Mouse (Mus musculus) midbrain, embryonic 13.5 days (tissue): ENCODE data around the gene Wdr54. TPM values are rescaled to one million over a fixed set of nuclear protein-coding genes. Genes with fewer than 3 reads are reported as not detected.
A peak's percentile ranks its signal among the peaks of the same experiment; 100 is the strongest.

Source experiments
- ATAC-seq: fragments of 200-750 bp; cut with Nextera tagmentation; 2 replicates; pipeline ENCODE4 v1.8.0; 2017; ENCODE audit warnings: mild to moderate bottlenecking, moderate TSS enrichment, moderate library complexity
- H3K27ac ChIP-seq: fragments of 300-500 bp; sonication (generic); 2 replicates; pipeline ENCODE4 v1.5.1; 2015; ENCODE audit warnings: inconsistent platforms, mild to moderate bottlenecking, moderate library complexity
- H3K27me3 ChIP-seq: fragments of 300-500 bp; sonication (generic); 2 replicates; pipeline ENCODE4 v1.6.1; 2015; ENCODE audit warnings: mild to moderate bottlenecking, inconsistent platforms
- H3K36me3 ChIP-seq: fragments of 300-500 bp; sonication (generic); 2 replicates; pipeline ENCODE4 v1.6.1; 2015; ENCODE audit warnings: mild to moderate bottlenecking, inconsistent platforms
- H3K4me1 ChIP-seq: fragments of 300-500 bp; sonication (generic); replicated peaks from 2 replicates; pipeline ENCODE4 v1.6.1; 2015; ENCODE audit warnings: inconsistent platforms
- H3K4me2 ChIP-seq: fragments of 300-500 bp; sonication (generic); replicated peaks from 2 replicates; pipeline ENCODE4 v1.6.1; 2015; ENCODE audit warnings: moderate library complexity, mild to moderate bottlenecking, inconsistent platforms
- H3K4me3 ChIP-seq: fragments of 300-500 bp; sonication (generic); replicated peaks from 2 replicates; pipeline ENCODE4 v1.5.1; 2015; ENCODE audit warnings: mild to moderate bottlenecking, inconsistent platforms
- H3K9ac ChIP-seq: fragments of 300-500 bp; sonication (generic); replicated peaks from 2 replicates; pipeline ENCODE4 v1.6.1; 2015; ENCODE audit warnings: mild to moderate bottlenecking, inconsistent platforms
- H3K9me3 ChIP-seq: fragments of 300-500 bp; sonication (generic); 2 replicates; pipeline ENCODE4 v1.6.1; 2016; ENCODE audit warnings: mild to moderate bottlenecking, inconsistent platforms
- WGBS: fragments of 180-500 bp; shearing (Covaris S2); methylation state at CpG from one replicate; pipeline ENCODE4 v1.1.7; 2015; 5-methylcytosine and 5-hydroxymethylcytosine counted together
- polyA plus RNA-seq: library from polyadenylated mRNA; unstranded; fragments of >200 nt; fragmentation: Nextera tagmentation; extraction: Ambion mirVana; gene quantifications from 2 replicates; pipeline ENCODE4 v1.2.1, GENCODE M21; 2015

The Wdr54 gene
- 16.1 and 19.2 TPM in 2 replicates for polyA plus RNA-seq

DNA sequence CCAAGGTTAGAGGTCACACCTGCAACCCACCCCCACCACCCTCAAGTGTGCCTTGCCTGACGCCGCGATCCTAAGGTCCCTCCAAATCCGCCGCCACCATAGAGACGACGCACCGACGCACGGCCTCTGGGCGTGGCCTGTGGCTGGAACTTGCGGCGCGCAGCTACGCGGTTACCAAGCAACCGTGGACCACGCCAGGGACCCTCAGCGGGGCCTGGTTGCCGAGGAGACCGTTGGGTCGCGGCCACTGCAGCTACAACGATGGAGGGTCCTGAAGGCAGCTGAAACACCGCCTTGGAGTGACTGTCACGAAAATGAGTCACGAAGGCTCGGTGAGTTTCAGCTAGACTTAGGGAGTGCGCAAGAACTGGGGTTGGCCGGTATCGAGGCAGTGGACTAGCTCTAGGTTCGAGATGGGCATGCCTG is at the start of gene Wdr54, which contains the start of gene 1700003E16Rik:
Gene Wdr54, minus strand, starts transcription at position 139 of the 426 bp plus-strand sequence.
Gene 1700003E16Rik, plus strand, starts transcription at position 146 of the 426 bp plus-strand sequence.
- Histone ChIP-seq H3K4me2 (peak within 1 kb of the TSS; percentile 85), H3K4me3 (peak within 1 kb of the TSS; percentile 62), H3K9ac (peak within 1 kb of the TSS; percentile 68), H3K9me3 (no peaks in the 10 kb centered on the region), H3K27me3 (peaks cover 15% of the 10 kb centered on the region), H3K27ac (peak within 1 kb of the TSS; percentile 47; the same call in 1 of the 2 replicates), H3K4me1 (peaks cover 30% of the 10 kb centered on the region), H3K36me3 (peaks cover 14% of the 10 kb centered on the region)
- ATAC-seq: peak; percentile 95
- 1% methylated on average over 32 of the region's 32 CpGs for WGBS

DNA sequence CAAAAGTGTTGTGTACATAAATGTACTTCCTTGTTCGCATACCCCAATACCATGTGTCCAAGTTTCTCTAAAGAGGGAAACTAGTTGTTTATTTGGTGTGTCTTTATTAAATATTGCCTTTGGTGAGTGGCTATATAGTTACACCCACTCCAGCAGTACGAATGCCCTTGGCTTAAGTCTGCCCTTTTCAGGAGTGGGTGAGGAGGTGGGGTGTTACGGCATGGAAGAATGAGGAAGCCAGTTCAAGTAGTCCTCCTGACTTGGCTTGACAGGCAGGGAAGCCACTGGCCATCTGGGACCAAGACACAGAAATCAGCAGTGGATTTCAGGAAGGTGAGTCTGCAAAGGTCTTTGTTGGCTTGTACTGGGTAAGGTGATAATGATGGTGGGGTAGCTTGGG is 49.7 kb upstream of the Wdr54 start:
- H3K9ac ChIP-seq: no peak overlapping the region
- peaks cover 9% of the 10 kb centered on the region for H3K4me1 ChIP-seq
- H3K4me2 ChIP-seq: no peak overlapping the region
- no peaks in the 10 kb centered on the region for H3K9me3 ChIP-seq
- ATAC-seq: no peak
- no peak overlapping the region for H3K27ac ChIP-seq
- H3K27me3 ChIP-seq: no peaks in the 10 kb centered on the region
- WGBS: 95% methylated on average over 3 of the region's 3 CpGs
- no peak overlapping the region for H3K4me3 ChIP-seq
- H3K36me3 ChIP-seq: peaks cover 10% of the 10 kb centered on the region

DNA sequence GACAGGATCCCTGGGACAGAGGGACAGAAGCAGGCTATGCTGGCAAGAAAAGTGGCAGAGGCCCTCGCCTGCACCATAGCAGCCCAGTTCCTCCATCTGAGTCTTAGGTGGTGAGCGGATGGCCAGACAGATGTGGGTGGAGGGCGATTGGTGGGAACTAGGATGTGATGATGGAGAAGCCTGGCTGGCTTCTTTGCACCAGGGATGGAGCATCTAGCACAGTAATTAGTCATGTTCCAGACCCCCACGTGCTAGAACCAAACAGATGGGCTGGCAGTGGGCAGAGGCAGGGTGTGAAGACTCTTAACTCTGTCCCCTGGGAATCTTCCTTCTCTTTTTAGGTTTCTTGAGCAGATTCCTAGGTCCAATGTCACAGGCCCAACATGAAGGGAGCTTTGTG is 47.1 kb upstream of the Wdr54 start:
- H3K27me3 ChIP-seq: no peaks in the 10 kb centered on the region
- ATAC-seq: no peak
- no peak overlapping the region for H3K4me3 ChIP-seq
- no peaks in the 10 kb centered on the region for H3K4me1 ChIP-seq
- no peak overlapping the region for H3K4me2 ChIP-seq
- H3K9ac ChIP-seq: no peak overlapping the region
- H3K9me3 ChIP-seq: no peaks in the 10 kb centered on the region
- no peak overlapping the region for H3K27ac ChIP-seq
- WGBS: 85% methylated on average over 4 of the region's 4 CpGs
- H3K36me3 ChIP-seq: peaks cover 34% of the 10 kb centered on the region

DNA sequence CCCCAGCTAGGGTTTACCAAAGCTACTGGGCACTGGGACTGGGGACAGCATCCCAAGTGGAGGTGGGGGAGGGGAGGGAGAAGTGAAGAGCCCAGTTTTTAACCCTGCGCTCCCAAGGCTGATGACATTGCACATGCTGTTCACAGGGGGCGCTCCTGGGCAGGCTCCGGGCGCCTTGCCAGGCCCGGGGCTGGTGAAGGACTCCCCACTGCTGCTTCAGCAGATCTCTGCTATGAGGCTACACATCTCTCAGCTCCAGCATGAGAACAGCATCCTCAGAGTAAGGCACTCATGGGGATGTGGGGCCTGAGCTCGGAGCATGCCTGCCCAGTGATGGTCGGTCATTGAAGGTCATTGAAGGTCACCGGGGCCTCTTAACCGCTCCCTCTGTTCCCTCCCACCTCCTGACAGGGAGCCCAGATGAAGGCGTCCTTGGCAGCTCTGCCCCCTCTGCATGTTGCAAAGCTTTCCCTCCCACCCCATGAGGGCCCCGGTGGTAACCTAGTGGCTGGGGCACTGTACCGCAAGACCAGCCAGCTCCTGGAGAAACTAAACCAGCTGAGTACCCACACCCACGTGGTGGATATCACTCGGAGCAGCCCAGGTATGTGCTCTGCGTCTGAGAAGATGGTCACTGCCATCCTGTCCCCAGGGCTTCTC is 41.3 kb upstream of the Wdr54 start:
- no peak overlapping the region for H3K4me3 ChIP-seq
- H3K36me3 ChIP-seq: peaks cover 93% of the 10 kb centered on the region
- no peak overlapping the region for H3K27ac ChIP-seq
- 50% methylated on average over 15 of the region's 15 CpGs for WGBS
- H3K27me3 ChIP-seq: no peaks in the 10 kb centered on the region
- H3K4me1 ChIP-seq: no peaks in the 10 kb centered on the region
- peak; percentile 34; the same call in 1 of the 2 replicates for ATAC-seq
- H3K4me2 ChIP-seq: no peak overlapping the region
- no peaks in the 10 kb centered on the region for H3K9me3 ChIP-seq
- H3K9ac ChIP-seq: no peak overlapping the region

DNA sequence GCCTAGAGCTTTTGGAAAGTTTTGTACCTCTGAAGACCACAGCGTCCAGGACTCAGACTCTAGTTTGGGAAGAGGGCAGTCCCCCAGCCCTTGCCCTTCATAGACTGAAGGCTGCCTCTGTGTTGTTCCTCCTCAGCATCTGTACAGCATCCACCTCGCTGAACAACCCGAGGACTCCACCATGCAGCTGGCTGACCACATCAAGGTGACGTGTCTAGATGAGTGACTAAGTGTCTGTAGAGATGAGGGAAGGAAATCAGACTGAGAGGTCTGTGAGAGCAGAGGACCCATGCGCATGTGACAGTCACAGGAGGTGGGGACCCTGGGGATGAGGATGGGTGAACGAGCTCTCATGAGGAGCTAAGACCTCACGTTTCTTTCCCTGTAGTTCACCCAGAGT is 37.4 kb upstream of the Wdr54 start:
- H3K27me3 ChIP-seq: no peaks in the 10 kb centered on the region
- no peak overlapping the region for H3K27ac ChIP-seq
- no peak overlapping the region for H3K4me3 ChIP-seq
- no peak overlapping the region for H3K9ac ChIP-seq
- peaks cover 4% of the 10 kb centered on the region for H3K4me1 ChIP-seq
- no peak overlapping the region for H3K4me2 ChIP-seq
- no peak for ATAC-seq
- WGBS: 92% methylated on average over 7 of the region's 7 CpGs
- no peaks in the 10 kb centered on the region for H3K9me3 ChIP-seq
- peaks cover 98% of the 10 kb centered on the region for H3K36me3 ChIP-seq

DNA sequence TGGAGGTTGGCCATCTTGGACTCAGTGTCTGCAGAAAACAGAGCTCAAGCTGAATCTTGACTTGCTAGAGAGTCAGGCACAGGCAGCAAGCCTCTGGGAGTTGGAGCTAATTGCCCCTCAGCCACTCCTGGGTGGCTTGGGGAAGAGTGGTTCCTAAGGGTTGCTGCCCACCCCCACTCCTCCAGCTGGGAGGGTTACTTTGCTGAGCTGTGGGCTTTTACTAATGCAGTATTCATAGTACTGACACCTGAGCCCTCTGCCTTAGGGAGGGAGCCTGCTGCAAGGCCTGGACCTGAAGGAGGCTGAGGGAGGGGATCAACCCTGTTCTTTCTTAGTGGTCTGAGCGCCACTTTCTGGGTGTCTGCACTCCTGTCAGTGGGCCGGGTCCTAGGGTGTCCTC is 30.7 kb upstream of the Wdr54 start:
- H3K36me3 ChIP-seq: peaks cover 66% of the 10 kb centered on the region
- no peaks in the 10 kb centered on the region for H3K9me3 ChIP-seq
- H3K27ac ChIP-seq: peak overlapping the region; percentile 94
- 0 out of 2 replicates have a peak, but pooled peaks have one; percentile 1 for ATAC-seq
- peaks cover 42% of the 10 kb centered on the region for H3K4me1 ChIP-seq
- H3K4me2 ChIP-seq: peak overlapping the region; percentile 76
- WGBS: 62% methylated on average over 2 of the region's 2 CpGs
- no peaks in the 10 kb centered on the region for H3K27me3 ChIP-seq
- H3K4me3 ChIP-seq: peak overlapping the region; percentile 59
- peak overlapping the region; percentile 80 for H3K9ac ChIP-seq

DNA sequence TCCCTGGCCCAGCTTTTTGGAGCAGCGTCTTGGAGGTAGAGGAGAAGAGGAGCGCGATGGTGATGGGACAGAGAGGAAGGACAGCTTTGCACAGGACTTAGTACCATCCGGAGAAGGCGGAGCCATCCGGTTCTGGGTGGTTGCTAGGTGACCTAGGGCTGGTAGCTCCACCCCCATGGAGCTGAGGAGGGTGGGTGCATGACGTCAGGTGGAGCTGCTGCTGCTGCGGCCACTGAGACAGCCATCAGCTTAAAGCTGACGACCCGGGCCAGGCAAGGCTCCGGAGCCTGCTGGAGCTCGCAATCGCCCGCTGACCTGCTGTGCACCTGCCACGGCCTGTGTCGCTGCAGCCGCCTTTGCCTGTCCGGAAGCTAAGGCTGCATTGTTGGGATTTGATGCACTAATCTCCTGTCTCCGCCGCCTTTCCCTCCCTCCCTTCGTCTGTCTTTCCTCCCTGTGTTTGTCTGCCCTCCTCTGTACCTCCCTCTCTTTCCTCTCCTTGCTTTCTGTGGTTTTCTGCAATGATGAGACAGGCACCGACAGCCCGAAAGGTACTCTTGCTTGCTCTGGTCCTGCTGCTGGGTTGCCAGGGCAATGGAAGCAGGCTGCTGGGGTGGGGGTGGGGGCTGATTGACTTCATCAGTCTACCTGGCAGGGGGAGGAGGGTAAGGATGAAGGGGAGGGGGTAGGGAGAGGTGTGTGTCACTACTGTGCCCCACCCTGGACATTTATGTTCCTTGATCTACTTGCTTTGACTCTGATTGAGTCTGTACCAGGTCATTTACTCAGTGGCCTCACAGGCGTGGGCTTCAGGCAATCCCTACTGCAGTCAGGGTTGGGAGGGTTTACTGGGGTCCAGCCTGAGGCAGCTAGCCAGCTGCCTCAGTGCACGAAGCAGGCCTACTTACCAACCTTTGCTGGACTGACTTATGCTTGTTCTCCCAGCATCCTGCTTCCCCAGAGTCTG is 30.0 kb upstream of the Wdr54 start:
- ATAC-seq: peak; percentile 96
- Histone ChIP-seq H3K27ac (peak overlapping the region; percentile 94), H3K9me3 (no peaks in the 10 kb centered on the region), H3K4me1 (peaks cover 42% of the 10 kb centered on the region), H3K4me2 (peak overlapping the region; percentile 76), H3K4me3 (peak overlapping the region; percentile 59), H3K27me3 (no peaks in the 10 kb centered on the region), H3K9ac (peak overlapping the region; percentile 80), H3K36me3 (peaks cover 58% of the 10 kb centered on the region)
- WGBS: 3% methylated on average over 25 of the region's 25 CpGs

DNA sequence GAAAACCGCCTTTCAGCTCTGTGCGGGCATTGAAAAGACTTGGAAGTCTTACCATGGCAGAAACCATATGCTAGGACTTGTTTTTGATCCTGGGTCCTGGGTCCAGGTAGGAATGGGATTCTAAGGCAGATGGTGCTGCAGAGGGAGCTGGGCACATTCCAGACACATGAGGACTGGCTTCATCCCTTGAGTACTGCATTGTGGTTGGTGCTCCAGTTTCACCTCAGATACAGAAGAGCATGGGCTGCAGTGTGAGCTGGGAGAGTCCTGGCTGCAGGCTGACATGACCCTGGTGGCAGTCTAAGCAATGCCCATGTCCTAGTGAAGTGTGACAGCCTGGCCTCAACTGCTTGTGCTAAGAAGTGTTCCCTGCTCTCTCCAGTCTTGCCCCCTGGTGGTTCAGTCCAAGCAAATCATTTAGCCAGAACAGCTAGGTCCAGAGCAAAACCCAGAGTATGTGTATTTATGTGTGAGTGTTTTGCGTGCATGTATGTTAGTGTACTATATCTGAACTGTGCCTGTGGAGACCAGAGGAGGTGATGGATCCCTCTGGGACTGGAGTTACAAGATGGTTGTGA is 28.8 kb upstream of the Wdr54 start:
- Histone ChIP-seq H3K9me3 (no peaks in the 10 kb centered on the region), H3K4me1 (peaks cover 54% of the 10 kb centered on the region), H3K4me3 (no peak overlapping the region), H3K27ac (peak overlapping the region; percentile 94), H3K36me3 (peaks cover 46% of the 10 kb centered on the region), H3K4me2 (0 out of 2 replicates have a peak overlapping the region, but pooled peaks have one; percentile 76), H3K27me3 (no peaks in the 10 kb centered on the region), H3K9ac (no peak overlapping the region; the same call in 1 of the 2 replicates)
- ATAC-seq: no peak
- WGBS: 94% methylated on average over 3 of the region's 3 CpGs

DNA sequence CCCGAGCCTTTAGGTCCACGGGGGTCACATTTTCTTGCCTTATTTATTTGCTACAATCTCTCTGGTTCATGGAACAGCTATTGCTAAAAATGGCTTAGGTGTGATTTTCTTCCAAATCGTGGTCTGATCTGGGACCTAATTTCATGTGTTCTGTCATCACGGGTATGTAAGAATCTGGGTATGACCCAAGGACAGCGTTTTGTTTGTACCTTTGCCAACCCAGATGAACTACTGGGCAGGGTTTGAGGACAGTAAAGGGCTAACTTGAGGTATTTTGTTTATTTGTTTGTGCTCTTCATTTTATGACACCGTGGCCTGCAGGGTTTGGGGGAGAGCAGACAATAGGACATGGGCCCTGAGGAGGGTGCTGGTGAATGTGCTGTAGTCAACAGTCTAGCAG is 24.4 kb upstream of the Wdr54 start:
- H3K9me3 ChIP-seq: no peaks in the 10 kb centered on the region
- peak overlapping the region; percentile 77 for H3K4me2 ChIP-seq
- H3K9ac ChIP-seq: peak overlapping the region; percentile 86; the same call in 1 of the 2 replicates
- peaks cover 36% of the 10 kb centered on the region for H3K36me3 ChIP-seq
- H3K4me1 ChIP-seq: peaks cover 33% of the 10 kb centered on the region
- no peaks in the 10 kb centered on the region for H3K27me3 ChIP-seq
- no peak for ATAC-seq
- peak overlapping the region; percentile 56 for H3K4me3 ChIP-seq
- WGBS: 84% methylated on average over 6 of the region's 6 CpGs
- H3K27ac ChIP-seq: no peak overlapping the region

DNA sequence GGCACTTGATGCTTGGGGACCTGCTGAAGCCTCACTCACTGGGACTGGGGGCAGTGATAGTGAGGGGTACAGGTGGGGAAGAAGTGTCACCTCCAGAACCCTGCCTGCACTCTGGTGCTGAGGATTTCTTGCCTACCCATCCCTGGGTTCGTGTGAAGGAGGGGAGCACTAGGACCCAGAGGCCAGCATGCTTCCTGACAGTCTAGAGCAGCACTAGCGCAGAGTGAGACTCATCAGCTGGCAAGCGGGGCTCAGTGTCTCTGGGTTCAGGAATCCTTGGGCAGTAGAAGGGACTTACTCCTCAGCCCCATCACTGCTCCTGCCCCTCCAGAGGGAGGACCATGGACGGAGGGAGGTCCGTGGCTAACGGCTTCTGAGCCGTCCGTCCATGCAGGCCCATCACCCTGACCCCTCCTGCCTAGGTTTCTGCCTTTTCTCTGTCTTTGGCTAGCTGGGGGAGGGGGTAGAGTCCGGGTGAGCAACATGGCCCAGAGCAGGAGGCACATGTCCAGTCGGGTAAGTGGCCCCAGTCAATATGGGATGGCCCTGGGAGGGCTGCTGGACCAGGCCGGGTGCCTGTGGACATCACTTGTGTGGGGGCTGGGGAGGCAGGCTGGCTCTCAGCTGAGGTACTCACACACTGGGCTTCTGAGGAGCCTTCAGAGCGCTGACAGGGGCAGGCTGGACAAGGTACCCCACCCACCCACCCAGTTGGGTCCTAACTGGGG is 23.4 kb upstream of the Wdr54 start:
- no peaks in the 10 kb centered on the region for H3K27me3 ChIP-seq
- H3K27ac ChIP-seq: peak overlapping the region; percentile 64
- H3K4me1 ChIP-seq: peaks cover 23% of the 10 kb centered on the region
- peak overlapping the region; percentile 86 for H3K9ac ChIP-seq
- peak overlapping the region; percentile 56 for H3K4me3 ChIP-seq
- 7% methylated on average over 11 of the region's 12 CpGs for WGBS
- peak; percentile 87 for ATAC-seq
- H3K36me3 ChIP-seq: peaks cover 31% of the 10 kb centered on the region
- no peaks in the 10 kb centered on the region for H3K9me3 ChIP-seq
- H3K4me2 ChIP-seq: peak overlapping the region; percentile 77

DNA sequence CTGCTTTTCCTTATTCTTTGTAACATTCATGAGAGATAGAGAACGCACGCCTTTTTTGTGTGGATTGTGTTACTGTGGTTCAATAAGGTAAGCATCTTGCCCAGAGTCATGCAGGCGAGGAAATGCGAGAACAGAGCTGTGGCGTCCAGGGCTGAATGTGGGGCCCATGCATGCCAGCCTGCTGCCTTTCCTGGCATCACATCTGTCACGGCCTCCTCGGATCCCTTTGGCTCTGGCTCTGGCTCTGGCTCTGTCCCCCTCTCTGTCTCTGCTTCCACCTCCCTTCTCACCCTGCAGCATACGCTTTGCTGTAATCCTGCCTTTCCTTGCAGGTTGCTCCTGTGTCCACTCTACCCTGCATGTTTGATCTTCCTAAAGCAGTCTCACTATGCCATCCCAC is 19.8 kb upstream of the Wdr54 start:
- no peak for ATAC-seq
- no peaks in the 10 kb centered on the region for H3K9me3 ChIP-seq
- H3K27me3 ChIP-seq: no peaks in the 10 kb centered on the region
- H3K4me1 ChIP-seq: peaks cover 45% of the 10 kb centered on the region
- H3K27ac ChIP-seq: no peak overlapping the region
- H3K36me3 ChIP-seq: peaks cover 6% of the 10 kb centered on the region
- no peak overlapping the region for H3K4me3 ChIP-seq
- 91% methylated on average over 8 of the region's 8 CpGs for WGBS
- no peak overlapping the region for H3K9ac ChIP-seq
- no peak overlapping the region for H3K4me2 ChIP-seq
